Mouse (Mus musculus) bone marrow, adult 2 months (tissue): ENCODE data around the gene Rptor.

Experiments
- CTCF ChIP-seq: fragments of 200-500 bp; IDR thresholded peaks from 2 replicates; pipeline ENCODE4 v1.5.1; 2011; ENCODE audit warnings: low read length, control low read depth; ENCODE audit not compliant: control insufficient read depth, insufficient read depth
- POLR2A ChIP-seq: fragments of 200-500 bp; IDR thresholded peaks from 2 replicates; pipeline ENCODE4 v1.6.1; 2011; ENCODE audit warnings: low read depth, mild to moderate bottlenecking, control low read depth, low read length, borderline replicate concordance; ENCODE audit not compliant: control insufficient read depth

GRCm38 (mm10) chr11:119643347-119643746, 40.6 kb downstream of the Rptor start:
- TF ChIP-seq CTCF (no peak), POLR2A (no peak)
